Mouse (Mus musculus) cortical plate, adult 2 months (tissue): ENCODE results near the gene Egln2.

ENCODE experiments used
- CTCF ChIP-seq: fragments of 200-500 bp; IDR thresholded peaks from 2 replicates; pipeline ENCODE4 v1.5.1; 2011; ENCODE audit warnings: mild to moderate bottlenecking, control low read depth, low read length; ENCODE audit not compliant: insufficient read depth; ENCODE audit errors: extremely low read depth
- POLR2A ChIP-seq: fragments of 200-500 bp; IDR thresholded peaks from 2 replicates; pipeline ENCODE4 v1.6.1; 2011; ENCODE audit warnings: mild to moderate bottlenecking, low read length, control low read depth; ENCODE audit not compliant: insufficient read depth; ENCODE audit errors: extremely low read depth

DNA sequence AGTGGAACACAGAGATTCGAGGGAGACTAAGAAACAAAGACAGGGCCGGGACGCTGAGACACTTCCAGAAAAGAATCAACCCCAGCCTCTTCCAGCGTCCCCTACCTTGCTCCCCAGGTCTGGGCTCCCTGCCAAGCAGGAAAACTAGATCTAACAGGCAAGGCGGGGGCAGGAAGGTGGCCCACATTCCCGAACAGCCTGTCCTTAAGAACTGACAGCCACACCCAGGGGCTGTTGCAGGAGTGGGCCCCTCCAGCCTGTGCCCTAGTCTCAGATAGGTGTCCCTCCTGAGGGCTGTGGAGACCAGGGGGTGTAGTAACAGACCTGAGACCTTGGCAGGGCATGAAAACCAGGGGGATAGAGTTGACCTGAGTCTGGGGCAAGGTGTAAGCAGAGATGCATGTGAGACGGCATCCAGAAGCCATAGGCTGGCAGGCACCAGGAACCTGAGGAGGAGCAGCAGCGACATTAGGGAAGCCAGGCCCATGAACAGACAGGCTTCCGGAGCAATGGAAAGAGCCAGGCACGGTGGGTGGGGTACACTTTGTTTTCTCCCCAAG, 13.3 kb downstream of the Egln2 start, which contains the start of gene Cyp2t4:
- TF ChIP-seq CTCF (no peak), POLR2A (no peak)
